Mouse (Mus musculus): ENCODE data around the gene Pou3f3. TPM values are rescaled to one million over a fixed set of nuclear protein-coding genes. Genes with fewer than 3 reads are reported as not detected.

Gene Pou3f3
- total and polyA plus RNA-seq, 2 experiments from 2014 or later, result 22.7 to 81.4 TPM

- peaks cover 32% of the 10 kb centered on the region for H3K4me1 ChIP-seq (ENCODE audit: insufficient read depth)
- peak overlapping the region; percentile 62; the same call in 1 of the 2 replicates for H3K27ac ChIP-seq (ENCODE audit: low read depth, low read length)
- DNase-seq, result peak; percentile 38
Observed at GRCm38 (mm10) chr1:42709431-42710160, 14.0 kb downstream of the Pou3f3 start.

GRCm38 (mm10) chr1:42710234-42710633, 14.7 kb downstream of the Pou3f3 start:
- no peaks in the 10 kb centered on the region for H3K9me3 ChIP-seq (ENCODE audit: low read length)
- H3K4me1 ChIP-seq (ENCODE audit: insufficient read depth), result peaks cover 26% of the 10 kb centered on the region
- peak overlapping the region; percentile 62; the same call in 1 of the 2 replicates for H3K27ac ChIP-seq (ENCODE audit: low read depth, low read length)

More at GRCm38 (mm10) chr1:42709431-42710160, 14.0 kb downstream of the Pou3f3 start:
- Histone ChIP-seq H3K27me3 (ENCODE audit: insufficient read depth, low read length) (no peaks in the 10 kb centered on the region), H3K9ac (peak overlapping the region; percentile 74), H3K36me3 (ENCODE audit: insufficient read depth) (no peaks in the 10 kb centered on the region), H3K9me3 (ENCODE audit: low read length) (no peaks in the 10 kb centered on the region), H3K4me2 (ENCODE audit: low read depth) (peak overlapping the region; percentile 88), H3K4me3 (ENCODE audit: low read depth, low read length) (peak overlapping the region; percentile 51)
- ATAC-seq, result no peak
- TF ChIP-seq CTCF (IDR thresholded peaks at IDR 0.05; ENCODE audit: low read depth), result no peak
- 9% methylated on average over 7 of the region's 7 CpGs for WGBS

GRCm38 (mm10) chr1:42710995-42711394, 15.4 kb downstream of the Pou3f3 start:
- no peaks in the 10 kb centered on the region for H3K9me3 ChIP-seq (ENCODE audit: low read length)
- H3K36me3 ChIP-seq (ENCODE audit: insufficient read depth), result no peaks in the 10 kb centered on the region
- peak overlapping the region; percentile 74 for H3K9ac ChIP-seq
- peak overlapping the region; percentile 88 for H3K4me2 ChIP-seq (ENCODE audit: low read depth)
- peak overlapping the region; percentile 51 for H3K4me3 ChIP-seq (ENCODE audit: low read depth, low read length)
- DNase-seq, result peak; percentile 43
- WGBS, result 7% methylated on average over 2 of the region's 2 CpGs
- TF ChIP-seq CTCF (IDR thresholded peaks at IDR 0.05; ENCODE audit: low read depth), result no peak
- no peaks in the 10 kb centered on the region for H3K27me3 ChIP-seq (ENCODE audit: insufficient read depth, low read length)
- peaks cover 22% of the 10 kb centered on the region; the same call in 1 of the 2 replicates for H3K4me1 ChIP-seq (ENCODE audit: insufficient read depth)
- H3K27ac ChIP-seq (ENCODE audit: low read depth, low read length), result 0 out of 2 replicates have a peak overlapping the region, but pooled peaks have one; percentile 0
- ATAC-seq, result no peak

More at GRCm38 (mm10) chr1:42710234-42710633, 14.7 kb downstream of the Pou3f3 start:
- Histone ChIP-seq H3K4me2 (ENCODE audit: low read depth) (peak overlapping the region; percentile 88), H3K36me3 (ENCODE audit: insufficient read depth) (no peaks in the 10 kb centered on the region), H3K4me3 (ENCODE audit: low read depth, low read length) (peak overlapping the region; percentile 51), H3K27me3 (ENCODE audit: insufficient read depth, low read length) (no peaks in the 10 kb centered on the region), H3K9ac (peak overlapping the region; percentile 74)
- no peak for TF ChIP-seq CTCF (IDR thresholded peaks at IDR 0.05; ENCODE audit: low read depth)
- no peak for DNase-seq
- no peak for ATAC-seq
- WGBS, result 24% methylated on average over 4 of the region's 4 CpGs

- TF ChIP-seq CTCF (IDR thresholded peaks at IDR 0.05; ENCODE audit: low read depth), result no peak
- ATAC-seq, result no peak
- 20% methylated on average over 8 of the region's 8 CpGs for WGBS
Observed at GRCm38 (mm10) chr1:42711456-42712310, 16.1 kb downstream of the Pou3f3 start.

GRCm38 (mm10) chr1:42712311-42712690, 16.7 kb downstream of the Pou3f3 start:
- no peak for TF ChIP-seq CTCF (IDR thresholded peaks at IDR 0.05; ENCODE audit: low read depth)
- peak overlapping the region; percentile 88 for H3K4me2 ChIP-seq (ENCODE audit: low read depth)
- no peak for ATAC-seq
- peak overlapping the region; percentile 51 for H3K4me3 ChIP-seq (ENCODE audit: low read depth, low read length)
- no peaks in the 10 kb centered on the region for H3K36me3 ChIP-seq (ENCODE audit: insufficient read depth)
- H3K9me3 ChIP-seq (ENCODE audit: low read length), result no peaks in the 10 kb centered on the region
- H3K27ac ChIP-seq (ENCODE audit: low read depth, low read length), result peak overlapping the region; percentile 81; the same call in 1 of the 2 replicates
- peak; percentile 50 for DNase-seq
- H3K9ac ChIP-seq, result peak overlapping the region; percentile 74
- no peaks in the 10 kb centered on the region for H3K27me3 ChIP-seq (ENCODE audit: insufficient read depth, low read length)
- WGBS, result 18% methylated on average over 4 of the region's 4 CpGs
- peaks cover 15% of the 10 kb centered on the region; the same call in 1 of the 2 replicates for H3K4me1 ChIP-seq (ENCODE audit: insufficient read depth)

More at GRCm38 (mm10) chr1:42711456-42712310, 16.1 kb downstream of the Pou3f3 start:
- H3K4me2 ChIP-seq (ENCODE audit: low read depth), result peak overlapping the region; percentile 88
- H3K4me1 ChIP-seq (ENCODE audit: insufficient read depth), result peaks cover 19% of the 10 kb centered on the region; the same call in 1 of the 2 replicates
- peak overlapping the region; percentile 51 for H3K4me3 ChIP-seq (ENCODE audit: low read depth, low read length)
- H3K27ac ChIP-seq (ENCODE audit: low read depth, low read length), result peak overlapping the region; percentile 60
- H3K36me3 ChIP-seq (ENCODE audit: insufficient read depth), result no peaks in the 10 kb centered on the region
- H3K9ac ChIP-seq, result peak overlapping the region; percentile 74
- H3K27me3 ChIP-seq (ENCODE audit: insufficient read depth, low read length), result no peaks in the 10 kb centered on the region
- DNase-seq, result peak; percentile 41
- H3K9me3 ChIP-seq (ENCODE audit: low read length), result no peaks in the 10 kb centered on the region

GRCm38 (mm10) chr1:42713104-42713932, 17.8 kb downstream of the Pou3f3 start:
- Histone ChIP-seq H3K27me3 (ENCODE audit: insufficient read depth, low read length) (no peaks in the 10 kb centered on the region), H3K4me1 (ENCODE audit: insufficient read depth) (peaks cover 6% of the 10 kb centered on the region), H3K4me2 (ENCODE audit: low read depth) (peak overlapping the region; percentile 88), H3K9ac (peak overlapping the region; percentile 74), H3K4me3 (ENCODE audit: low read depth, low read length) (peak overlapping the region; percentile 51), H3K27ac (ENCODE audit: low read depth, low read length) (peak overlapping the region; percentile 81), H3K36me3 (ENCODE audit: insufficient read depth) (no peaks in the 10 kb centered on the region), H3K9me3 (ENCODE audit: low read length) (no peaks in the 10 kb centered on the region)
- DNase-seq (peak; percentile 76), ATAC-seq (peak; percentile 17)
- under 1% methylated on average over 46 of the region's 46 CpGs for WGBS
- TF ChIP-seq CTCF (IDR thresholded peaks at IDR 0.05; ENCODE audit: low read depth), result no peak

Measured in forebrain, postnatal 0 days (tissue).